Mouse (Mus musculus): ENCODE results near the gene Abca8b.
"Not testable (repeated sequence)": the region's sequence is repeated elsewhere in the genome, so short reads cannot be mapped to it uniquely, and the experiment has no call there.

Abca8b gene

GRCm38 (mm10) chr11:109995624-109996023 lies at the start of gene Abca8b:
Abca8b (minus strand) TSS chr11:109995845.
- no peak for DNase-seq (ENCODE audit: low read depth)

- no peak for DNase-seq (ENCODE audit: low read depth)
Observed at GRCm38 (mm10) chr11:110037795-110038194, 42.1 kb upstream of the Abca8b start.

- DNase-seq (ENCODE audit: low read depth) = no peak
Observed at GRCm38 (mm10) chr11:110028913-110029695, 33.5 kb upstream of the Abca8b start.

- no peak for DNase-seq (ENCODE audit: low read depth)
Observed at GRCm38 (mm10) chr11:110010836-110011546, 15.3 kb upstream of the Abca8b start.

- DNase-seq (ENCODE audit: low read depth) = no peak
Observed at GRCm38 (mm10) chr11:109995013-109995412, 632 bp downstream of the Abca8b start.

- DNase-seq (ENCODE audit: low read depth) = no peak
Observed at GRCm38 (mm10) chr11:109994014-109994413, 1.6 kb downstream of the Abca8b start.

- no peak for DNase-seq (ENCODE audit: low read depth)
Observed at GRCm38 (mm10) chr11:109991270-109991669, 4.4 kb downstream of the Abca8b start.

GRCm38 (mm10) chr11:109990256-109990655 lies 5.4 kb downstream of the Abca8b start:
- DNase-seq (ENCODE audit: low read depth) = no peak

- no peak for DNase-seq (ENCODE audit: low read depth)
Observed at GRCm38 (mm10) chr11:109988164-109988563, 7.5 kb downstream of the Abca8b start.

GRCm38 (mm10) chr11:109987460-109988072 lies 8.1 kb downstream of the Abca8b start:
- not testable (repeated sequence) for DNase-seq (ENCODE audit: low read depth)

- no peak for DNase-seq (ENCODE audit: low read depth)
Observed at GRCm38 (mm10) chr11:109981872-109982271, 13.8 kb downstream of the Abca8b start.

- no peak for DNase-seq (ENCODE audit: low read depth)
Observed at GRCm38 (mm10) chr11:109970521-109970920, 25.1 kb downstream of the Abca8b start.

GRCm38 (mm10) chr11:109961495-109962492 lies 33.9 kb downstream of the Abca8b start:
- DNase-seq (ENCODE audit: low read depth) = no peak

- DNase-seq (ENCODE audit: low read depth) = no peak
Observed at GRCm38 (mm10) chr11:109955185-109955584, 40.5 kb downstream of the Abca8b start.

- no peak for DNase-seq (ENCODE audit: low read depth)
Observed at GRCm38 (mm10) chr11:109936915-109937314, 58.7 kb downstream of the Abca8b start.

GRCm38 (mm10) chr11:109933207-109933606 lies 62.4 kb downstream of the Abca8b start:
- DNase-seq (ENCODE audit: low read depth) = not testable (repeated sequence)

- no peak for DNase-seq (ENCODE audit: low read depth)
Observed at GRCm38 (mm10) chr11:109928489-109928888, 67.2 kb downstream of the Abca8b start.

- DNase-seq (ENCODE audit: low read depth) = no peak
Observed at GRCm38 (mm10) chr11:109926718-109927680, 68.6 kb downstream of the Abca8b start.

- DNase-seq (ENCODE audit: low read depth) = no peak
Observed at GRCm38 (mm10) chr11:109922236-109922635, 73.4 kb downstream of the Abca8b start.

GRCm38 (mm10) chr11:109919480-109919879 lies 76.2 kb downstream of the Abca8b start:
- no peak for DNase-seq (ENCODE audit: low read depth)

Data from naive thymus-derived CD4-positive, alpha-beta T cell, adult 2 months (primary cell).